Mouse (Mus musculus): ENCODE measurements around the gene Pafah1b3.

DNA sequence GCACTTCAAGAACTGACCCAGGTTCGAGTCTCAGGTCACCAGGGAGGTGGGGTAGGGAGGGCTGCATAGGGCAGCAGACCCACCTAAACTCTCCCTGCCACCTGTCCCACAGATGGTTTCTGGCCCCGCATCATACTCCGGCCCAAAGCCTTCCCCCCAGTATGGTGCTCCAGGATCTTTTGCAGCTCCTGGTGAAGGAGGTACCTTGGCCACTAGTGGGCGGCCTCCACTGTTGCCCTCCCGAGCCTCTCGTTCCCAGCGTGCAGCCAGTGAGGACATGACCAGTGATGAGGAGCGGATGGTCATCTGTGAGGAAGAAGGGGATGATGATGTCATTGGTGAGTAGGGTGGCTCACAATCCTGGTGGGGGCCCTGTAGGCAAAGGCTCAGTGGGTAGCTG, 10.8 kb downstream of the Pafah1b3 start:
- peak; percentile 19; the same call in 1 of the 2 replicates for TF ChIP-seq CTCF (IDR thresholded peaks at IDR 0.05; ENCODE audit: control insufficient read depth, insufficient read depth, insufficient replicate concordance, low read depth, low read length)
- TF ChIP-seq POLR2A (IDR thresholded peaks at IDR 0.05; ENCODE audit: control insufficient read depth, low read depth, low read length) = no peak

Data from testis, adult 2 months (tissue).